ENCODE assay signal across 22 mouse cellular contexts in genomic region chrX:142276573-142276972, GRCm38 (mm10). TPM values are rescaled to one million over a fixed set of nuclear protein-coding genes. Genes with fewer than 3 reads are reported as not detected.
"Had no signal": no experiment of that assay in that cellular context is flagged by ENCODE, and none has a peak within 500 bp of the region (broad histone marks: within the 10 kb centered on the region; RNA-seq: fewer than 3 reads in every experiment).

No protein-coding gene starts in this region.

- H3K36me3 ChIP-seq: intestine, embryonic 15.5 days; kidney, embryonic 15.5 days; limb, embryonic 15.5 days; lung, embryonic 15.5 days; neural tube, embryonic 12.5 days; neural tube, embryonic 15.5 days had no signal

- H3K9me3 ChIP-seq: intestine, embryonic 15.5 days; kidney, embryonic 15.5 days; limb, embryonic 15.5 days; lung, embryonic 15.5 days; neural tube, embryonic 12.5 days; neural tube, embryonic 15.5 days had no signal

- H3K27ac ChIP-seq: intestine, embryonic 15.5 days; kidney, embryonic 15.5 days; left cerebral cortex, adult 2 months; limb, embryonic 15.5 days; liver, embryonic 14.5 days; lung, embryonic 15.5 days; neural tube, embryonic 12.5 days; neural tube, embryonic 15.5 days had no signal

- H3K4me1 ChIP-seq: intestine, embryonic 15.5 days; kidney, embryonic 15.5 days; limb, embryonic 15.5 days; lung, embryonic 15.5 days; neural tube, embryonic 12.5 days; neural tube, embryonic 15.5 days had no signal

- H3K27me3 ChIP-seq: limb, embryonic 15.5 days; lung, embryonic 15.5 days had no signal

- H3K4me3 ChIP-seq: intestine, embryonic 15.5 days; kidney, embryonic 15.5 days; left cerebral cortex, adult 2 months; limb, embryonic 15.5 days; lung, embryonic 15.5 days; neural tube, embryonic 12.5 days; neural tube, embryonic 15.5 days had no signal

- DNase-seq: kidney, adult 11 months; kidney, adult 8-10 months; kidney, postnatal 10 days; kidney, postnatal 36 days; layer of hippocampus, postnatal 36 days; liver, postnatal 0 days; lung, postnatal 10 days; lung, postnatal 36 days; midbrain, embryonic 14.5 days; retina, postnatal 1 day; thymus, postnatal 25 days had no signal

- H3K4me2 ChIP-seq: intestine, embryonic 15.5 days; kidney, embryonic 15.5 days; limb, embryonic 15.5 days; liver, embryonic 11.5 days; lung, embryonic 15.5 days; midbrain, embryonic 11.5 days; neural tube, embryonic 12.5 days; neural tube, embryonic 15.5 days had no signal

- H3K9ac ChIP-seq: intestine, embryonic 15.5 days; kidney, embryonic 15.5 days; limb, embryonic 15.5 days; liver, embryonic 14.5 days; liver, postnatal 0 days; lung, embryonic 15.5 days; neural tube, embryonic 12.5 days; neural tube, embryonic 15.5 days had no signal

- ATAC-seq: intestine, embryonic 15.5 days; liver, postnatal 0 days had no signal

RNA-seq across cellular contexts. Expression of gene Kcne1l, which starts 29.5 kb away (rescaled TPM):
- polyA plus RNA-seq: small intestine, adult 2 months had no signal
